Mouse (Mus musculus) olfactory bulb, adult 2 months (tissue): ENCODE data around the gene Frs3.

Source experiments
- CTCF ChIP-seq: fragments of 200-500 bp; IDR thresholded peaks from 2 replicates; pipeline ENCODE4 v1.5.1; 2012; ENCODE audit warnings: low read depth, mild to moderate bottlenecking, low read length, moderate library complexity; ENCODE audit not compliant: insufficient read depth
- POLR2A ChIP-seq: fragments of 200-500 bp; IDR thresholded peaks from 2 replicates; pipeline ENCODE4 v1.6.1; 2012; ENCODE audit warnings: mild to moderate bottlenecking, low read depth, low read length, moderate library complexity; ENCODE audit not compliant: insufficient read depth

DNA sequence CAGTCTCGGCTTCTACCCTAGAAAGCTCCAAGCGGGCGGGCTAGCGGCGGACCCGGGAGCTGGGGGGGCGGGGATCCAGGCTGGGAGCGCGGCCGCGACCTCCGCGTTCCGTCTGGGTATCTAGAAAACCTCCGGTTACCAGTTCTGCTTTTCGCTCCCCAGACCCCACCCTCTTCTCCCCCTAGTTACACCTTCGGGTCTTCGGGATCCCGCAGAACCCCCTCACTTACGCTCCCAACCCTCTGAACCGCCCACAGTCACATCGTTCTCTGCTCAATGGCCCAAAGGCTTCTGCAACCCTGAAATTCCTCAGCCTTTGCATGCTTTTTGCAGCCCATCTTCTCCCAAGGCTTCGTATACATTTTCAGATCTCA lies 6.5 kb downstream of the Frs3 start:
- TF ChIP-seq POLR2A (no peak), CTCF (no peak)
